Mouse (Mus musculus): ENCODE measurements around the gene Nlrc5.

The Nlrc5 gene

GRCm38 (mm10) chr8:94528245-94528644 is 94.1 kb downstream of the Nlrc5 start:
- in situ Hi-C loops (cut with MboI): no loop called here

DNA sequence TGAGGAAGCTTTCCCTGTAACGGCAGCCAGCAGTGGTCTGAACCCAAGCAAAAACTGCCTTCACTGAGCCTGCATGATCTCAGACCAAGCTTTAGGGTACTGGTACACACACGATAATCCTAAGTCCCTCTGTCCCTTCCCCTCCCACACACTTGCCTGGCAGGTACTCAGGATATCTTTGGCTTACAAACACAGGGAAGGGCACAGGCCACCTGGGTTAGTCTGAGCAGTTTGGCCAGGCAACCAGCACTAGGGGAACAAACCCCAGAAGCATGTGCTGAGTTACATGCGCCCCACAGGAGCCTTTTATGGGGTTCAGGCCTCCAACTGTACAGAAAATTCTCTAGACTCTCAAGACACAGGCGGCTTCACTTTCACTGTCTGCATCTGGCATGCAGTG is 95.7 kb downstream of the Nlrc5 start:
- in situ Hi-C loops (cut with MboI): no loop called here

DNA sequence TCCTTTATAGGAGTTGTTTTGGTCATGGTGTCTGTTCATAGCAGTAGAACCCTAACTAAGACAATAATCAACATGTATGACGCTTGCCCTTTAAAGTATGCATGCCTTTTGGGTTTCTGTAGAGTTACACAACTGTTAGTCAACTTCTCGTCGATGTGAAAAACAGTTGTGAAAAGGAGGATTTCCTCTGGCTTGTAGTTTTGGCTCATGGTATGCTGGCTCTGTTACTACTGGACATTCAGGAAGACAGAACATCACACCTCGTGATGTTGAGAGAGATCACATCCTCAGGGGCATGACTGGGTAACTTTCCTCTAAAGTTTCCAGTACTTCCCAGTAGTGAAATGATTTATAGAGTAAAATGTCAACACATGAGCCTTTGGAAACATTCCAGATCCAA is 96.5 kb downstream of the Nlrc5 start:
- in situ Hi-C loops (cut with MboI): no loop called here

DNA sequence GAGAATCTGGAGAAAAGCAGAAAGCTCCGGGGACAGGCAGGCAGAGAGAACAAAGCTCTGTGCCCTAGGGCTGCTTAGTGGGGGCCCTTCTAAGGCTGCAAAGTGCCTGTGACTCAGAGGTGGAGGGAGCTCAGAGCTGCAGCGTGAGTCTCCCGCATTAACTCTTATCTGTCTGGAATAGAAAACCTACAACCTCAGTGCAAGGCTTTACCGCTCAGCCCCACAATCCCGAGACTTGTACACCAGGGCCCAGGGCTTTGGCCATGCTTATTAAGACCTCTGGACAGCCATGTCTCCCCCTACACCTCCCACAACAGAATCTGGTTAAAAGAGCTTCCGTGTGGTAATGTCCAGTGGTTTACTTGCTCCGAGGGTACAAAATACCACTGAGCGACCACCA is 97.8 kb downstream of the Nlrc5 start:
- in situ Hi-C loops (cut with MboI): no loop called here

GRCm38 (mm10) chr8:94532525-94532872 is 98.3 kb downstream of the Nlrc5 start:
- in situ Hi-C loops (cut with MboI): no loop called here

GRCm38 (mm10) chr8:94532873-94533671 is 98.9 kb downstream of the Nlrc5 start, which contains the start of gene Cpne2:
TSS of gene Cpne2 (plus strand) at chr8:94532990.
- in situ Hi-C loops (cut with MboI): no loop called here

DNA sequence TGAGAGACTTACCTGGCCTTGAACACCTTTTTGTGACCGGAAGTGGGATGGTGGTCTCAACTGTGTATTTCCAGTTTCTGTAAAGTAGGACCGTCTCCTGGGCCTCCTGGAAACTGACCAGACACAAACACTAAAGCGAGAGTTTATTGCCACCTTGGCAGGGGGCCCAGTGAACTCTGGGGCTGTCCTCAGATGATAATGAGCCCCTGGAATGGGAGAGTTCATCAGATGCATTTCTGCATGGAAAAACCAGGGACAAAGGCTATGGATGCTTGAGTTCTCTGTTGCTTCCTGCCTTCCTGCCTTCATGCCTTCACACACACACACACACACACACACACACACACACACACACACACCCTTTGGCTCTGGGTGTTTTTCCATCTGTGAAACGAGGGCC is 100.5 kb downstream of the Nlrc5 start:
- in situ Hi-C loops (cut with MboI): no loop called here

- in situ Hi-C loops (cut with MboI): no loop called here
Observed at GRCm38 (mm10) chr8:94535631-94536030, 101.5 kb downstream of the Nlrc5 start.

- in situ Hi-C loops (cut with MboI): no loop called here
Observed at GRCm38 (mm10) chr8:94537456-94537855, 103.3 kb downstream of the Nlrc5 start.

DNA sequence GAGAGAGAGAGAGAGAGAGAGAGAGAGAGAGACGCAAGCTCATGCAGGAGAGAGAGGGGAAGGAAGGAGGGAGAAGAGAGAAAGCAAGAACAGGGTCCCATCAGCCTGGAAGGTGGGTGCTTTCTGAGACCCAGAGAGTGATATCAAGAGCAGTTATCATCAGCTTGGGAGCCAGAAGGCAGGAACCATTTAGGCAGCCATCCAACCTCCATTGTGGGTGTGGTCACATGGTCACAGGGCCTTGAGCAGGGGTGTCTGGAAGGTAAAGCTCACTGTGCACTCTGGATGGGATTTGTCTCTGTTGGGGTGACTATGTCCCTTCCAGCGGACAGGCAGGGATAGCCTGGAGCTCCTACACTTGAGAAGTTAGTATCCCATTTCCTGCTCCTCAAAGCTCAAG is 105.9 kb downstream of the Nlrc5 start:
- in situ Hi-C loops (cut with MboI): no loop called here

GRCm38 (mm10) chr8:94540889-94541795 is 107.0 kb downstream of the Nlrc5 start:
- in situ Hi-C loops (cut with MboI): no loop called here

- in situ Hi-C loops (cut with MboI): no loop called here
Observed at GRCm38 (mm10) chr8:94543981-94544380, 109.8 kb downstream of the Nlrc5 start.

DNA sequence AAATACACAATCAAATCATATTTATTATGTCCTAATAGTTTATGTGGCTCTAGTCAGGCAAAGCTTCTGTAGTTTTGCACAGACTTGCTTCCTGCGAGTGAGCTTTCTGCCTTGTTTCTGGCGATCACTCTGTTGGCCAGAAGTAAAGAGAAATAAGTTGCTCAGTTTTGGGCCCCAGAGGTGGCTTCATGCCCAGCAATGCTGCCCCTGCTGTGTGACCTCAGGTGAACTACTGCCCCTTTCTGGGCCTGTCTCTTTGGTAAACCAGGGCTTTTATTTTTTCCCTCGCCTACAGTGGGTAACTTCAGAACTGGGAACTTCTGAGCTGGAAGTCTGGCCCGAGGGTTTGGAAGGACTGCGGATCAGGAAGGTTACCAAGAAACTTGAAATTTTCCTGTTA is 114.9 kb downstream of the Nlrc5 start:
- in situ Hi-C loops (cut with MboI): no loop called here

DNA sequence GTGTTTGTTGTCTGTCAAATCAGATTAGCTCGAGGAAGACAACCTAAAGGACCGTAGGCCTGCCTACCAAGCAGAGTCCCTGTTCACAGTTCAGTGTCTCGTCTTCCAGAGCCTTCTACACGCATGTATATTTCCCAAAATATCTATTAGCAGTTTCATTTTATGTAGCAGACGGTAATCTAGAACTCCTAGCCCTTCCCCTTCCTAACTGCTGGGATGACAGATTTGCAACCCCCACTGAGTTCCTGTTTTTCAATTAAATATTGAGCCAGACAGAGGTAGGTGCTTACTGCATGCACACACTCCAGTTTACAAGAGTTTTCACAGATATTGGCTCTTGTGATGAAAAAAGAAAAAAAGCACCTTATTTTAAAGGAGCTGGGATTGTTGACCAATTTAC is 115.3 kb downstream of the Nlrc5 start:
- in situ Hi-C loops (cut with MboI): no loop called here

- in situ Hi-C loops (cut with MboI): no loop called here
Observed at GRCm38 (mm10) chr8:94549998-94550397, 115.8 kb downstream of the Nlrc5 start.

DNA sequence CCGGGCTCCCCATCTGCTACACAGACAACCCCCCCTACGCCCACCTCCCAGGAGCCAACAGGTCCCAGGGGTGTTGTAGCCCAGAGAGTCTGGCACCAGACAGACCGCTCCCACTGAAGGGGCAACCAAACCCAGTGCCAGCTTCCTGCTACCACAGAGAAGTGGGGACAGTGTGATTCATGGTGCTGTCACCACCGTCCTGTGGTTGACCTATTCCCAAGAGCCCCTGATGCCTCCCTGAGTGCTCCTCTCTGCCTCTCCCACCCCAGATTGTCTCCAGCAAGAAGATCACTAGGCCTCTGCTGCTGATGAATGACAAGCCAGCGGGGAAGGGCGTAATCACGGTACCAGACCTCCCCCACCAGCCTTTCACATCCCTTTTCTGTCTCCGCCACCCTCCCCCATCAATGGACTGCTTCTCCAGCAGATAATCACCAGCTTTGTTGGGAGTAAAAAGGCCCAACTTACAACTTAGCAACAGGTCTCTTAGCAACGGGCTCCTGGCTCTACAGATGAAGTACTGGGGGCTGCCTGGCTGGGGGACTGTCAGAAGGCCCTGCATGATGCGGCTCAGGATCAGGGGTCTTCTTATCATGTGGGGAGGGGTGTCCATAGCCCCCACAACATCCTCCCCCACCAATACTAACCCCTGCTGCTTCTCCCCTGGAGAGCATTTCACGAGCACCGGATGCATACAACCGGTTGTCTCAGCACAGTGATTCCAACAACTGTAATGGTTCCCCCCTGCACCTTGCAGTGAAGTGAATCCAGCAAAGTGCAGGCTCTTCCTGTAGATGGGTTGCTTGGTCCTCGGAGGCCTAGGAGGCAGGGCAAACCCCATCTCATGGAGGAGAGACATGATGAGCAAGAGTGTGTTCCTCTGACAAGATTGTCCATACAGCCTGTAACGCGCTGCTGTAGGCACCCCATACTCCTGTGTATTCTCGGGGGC is 117.6 kb downstream of the Nlrc5 start:
- in situ Hi-C loops (cut with MboI): no loop called here

DNA sequence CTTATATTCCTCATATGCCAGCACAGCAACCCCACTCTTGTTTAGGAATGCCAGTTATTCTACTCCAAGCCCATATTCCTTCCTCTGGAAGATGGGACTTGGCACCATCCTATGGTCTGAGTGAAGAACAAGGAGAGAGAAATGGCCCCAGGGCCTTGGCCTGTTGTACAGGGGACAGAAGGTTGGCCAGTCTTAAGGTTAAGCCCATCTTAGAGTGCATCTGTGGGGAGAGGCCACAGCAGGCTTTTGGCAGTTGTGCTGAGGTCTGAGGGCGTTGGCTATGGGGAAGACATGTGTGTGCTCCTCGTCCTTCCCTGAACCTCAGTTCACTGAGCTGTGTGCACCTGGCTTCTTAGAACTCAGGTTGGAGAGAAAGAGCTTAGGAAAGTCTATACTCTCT is 118.5 kb downstream of the Nlrc5 start:
- in situ Hi-C loops (cut with MboI): no loop called here

GRCm38 (mm10) chr8:94557281-94557680 is 123.1 kb downstream of the Nlrc5 start:
- in situ Hi-C loops (cut with MboI): no loop called here

GRCm38 (mm10) chr8:94561256-94561655 is 127.1 kb downstream of the Nlrc5 start:
- in situ Hi-C loops (cut with MboI): no loop called here

DNA sequence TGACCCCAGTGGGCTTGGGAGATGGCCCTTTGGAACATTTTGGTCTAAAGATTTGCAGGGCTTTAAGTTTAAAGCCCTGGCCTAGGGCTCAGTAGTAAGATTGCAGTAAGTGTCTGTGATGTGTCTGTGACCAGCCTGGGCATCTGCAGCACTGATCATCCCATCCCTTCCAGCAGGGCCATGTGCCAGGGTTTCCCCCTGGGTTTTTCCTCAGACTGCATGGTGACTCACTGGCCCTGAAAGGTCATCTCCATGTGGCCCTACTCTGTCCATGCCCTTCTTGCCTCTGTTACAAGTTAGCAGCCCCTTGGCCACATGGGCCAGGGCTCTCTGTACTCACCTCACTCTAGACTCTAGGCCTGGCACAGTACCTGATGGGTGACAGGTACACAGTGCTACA is 130.3 kb downstream of the Nlrc5 start:
- in situ Hi-C loops (cut with MboI): no loop called here

DNA sequence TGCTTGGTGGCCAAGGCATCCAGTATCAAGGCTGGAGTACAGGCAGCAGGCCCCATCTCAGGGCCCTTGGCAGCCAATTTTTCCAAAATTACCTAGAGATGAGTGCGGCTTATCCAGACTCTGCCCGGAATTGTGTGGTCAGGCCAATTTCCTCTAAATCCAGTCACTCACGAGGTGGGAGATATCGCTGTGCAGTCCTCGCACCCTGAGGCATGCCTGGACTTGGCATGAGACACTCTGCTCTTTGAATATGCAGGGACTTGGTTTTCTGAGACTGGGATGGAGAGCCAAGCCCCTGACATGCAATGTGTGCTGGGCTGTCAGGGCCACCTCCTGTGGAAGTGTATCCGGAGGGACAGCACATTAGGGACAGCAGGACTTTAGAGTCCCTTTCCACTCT is 131.9 kb downstream of the Nlrc5 start:
- in situ Hi-C loops (cut with MboI): no loop called here

All from mature B cell (primary cell).